Mouse (Mus musculus) erythroid progenitor cell, adult 5-6 weeks (primary cell): ENCODE measurements around the gene Mfsd6l. TPM values are rescaled to one million over a fixed set of nuclear protein-coding genes. Genes with fewer than 3 reads are reported as not detected.
A peak's percentile ranks its signal among the peaks of the same experiment; 100 is the strongest.

Experiments used
- ATAC-seq: replicated peaks from 2 replicates; pipeline ENCODE4 v1.8.0; 2016; ENCODE audit warnings: moderate number of reproducible peaks, mild to moderate bottlenecking, moderate TSS enrichment, inconsistent platforms; ENCODE audit not compliant: poor library complexity, low FRiP score, severe bottlenecking
- total RNA-seq, 2 experiments: library from RNA; stranded (forward) in 1 of 2; stranded (reverse) in 1 of 2; fragments of 150-400 nt in 1 of 2; fragments of 186-747, 209-891 nt in 1 of 2; gene quantifications; 2 replicates each; pipeline versions ENCODE4 v1.2.3 to v1.2.4; 2015 to 2017; ENCODE audit warnings: low replicate concordance in 2 of 2

Gene Mfsd6l
- total RNA-seq, 2 experiments from 2014 or later: not detected

GRCm38 (mm10) chr11:68547484-68547883 is 8.5 kb upstream of the Mfsd6l start:
- no peak for ATAC-seq

- ATAC-seq: no peak
Observed at GRCm38 (mm10) chr11:68549597-68549996, 6.4 kb upstream of the Mfsd6l start.

- ATAC-seq: no peak
Observed at GRCm38 (mm10) chr11:68550358-68550757, 5.6 kb upstream of the Mfsd6l start.

GRCm38 (mm10) chr11:68553981-68554471 is 2.0 kb upstream of the Mfsd6l start:
- ATAC-seq: no peak

GRCm38 (mm10) chr11:68559546-68559945 is 3.6 kb downstream of the Mfsd6l start:
- no peak for ATAC-seq

- ATAC-seq: no peak
Observed at GRCm38 (mm10) chr11:68561957-68562950, 6.3 kb downstream of the Mfsd6l start.

GRCm38 (mm10) chr11:68564356-68565031 is 8.5 kb downstream of the Mfsd6l start:
- no peak for ATAC-seq

- no peak for ATAC-seq
Observed at GRCm38 (mm10) chr11:68565032-68565429, 9.0 kb downstream of the Mfsd6l start.

- ATAC-seq: peak; percentile 60; the same call in 1 of the 2 replicates
Observed at GRCm38 (mm10) chr11:68566447-68567059, 10.6 kb downstream of the Mfsd6l start.

GRCm38 (mm10) chr11:68570861-68571260 is 14.9 kb downstream of the Mfsd6l start:
- no peak for ATAC-seq

GRCm38 (mm10) chr11:68577076-68577475 is 21.1 kb downstream of the Mfsd6l start:
- ATAC-seq: no peak

GRCm38 (mm10) chr11:68579462-68579881 is 23.5 kb downstream of the Mfsd6l start:
- no peak for ATAC-seq

GRCm38 (mm10) chr11:68580566-68580965 is 24.6 kb downstream of the Mfsd6l start:
- ATAC-seq: no peak

- ATAC-seq: no peak
Observed at GRCm38 (mm10) chr11:68583225-68583624, 27.2 kb downstream of the Mfsd6l start.

- ATAC-seq: no peak
Observed at GRCm38 (mm10) chr11:68583906-68584480, 28.0 kb downstream of the Mfsd6l start.

GRCm38 (mm10) chr11:68585890-68586289 is 29.9 kb downstream of the Mfsd6l start:
- ATAC-seq: no peak

GRCm38 (mm10) chr11:68586721-68587120 is 30.7 kb downstream of the Mfsd6l start, which contains the start of gene Ccdc42:
Gene Ccdc42, plus strand, starts transcription at chr11:68587021.
- ATAC-seq: no peak

GRCm38 (mm10) chr11:68589055-68589809 is 33.2 kb downstream of the Mfsd6l start:
- ATAC-seq: no peak

- ATAC-seq: no peak
Observed at GRCm38 (mm10) chr11:68591708-68592107, 35.7 kb downstream of the Mfsd6l start.
